Mouse (Mus musculus) heart, adult 11 months (tissue): ENCODE data around the gene Csmd2.

Experiments used
- DNase-seq: peaks from one replicate; pipeline ENCODE4 v3.0.0; 2022

Gene Csmd2

DNA sequence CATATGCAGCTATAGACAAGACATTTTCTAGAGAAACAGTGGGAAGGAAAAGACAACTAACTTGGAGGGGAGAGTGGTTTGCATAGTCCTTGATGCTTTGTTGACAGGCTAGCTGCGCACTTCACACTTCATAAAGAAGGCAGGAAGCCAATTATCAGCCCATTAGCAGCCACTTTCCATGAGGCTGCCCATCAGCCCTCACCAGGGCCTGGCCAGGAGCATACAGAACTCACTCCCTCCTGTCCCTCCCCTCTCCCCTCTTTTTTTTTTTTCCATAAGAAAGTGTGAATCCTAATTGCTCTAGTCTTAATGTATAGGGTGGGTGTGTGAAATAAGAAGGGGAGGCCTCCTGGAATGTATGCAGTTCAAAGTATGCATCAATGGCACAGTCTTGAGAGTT, 354.6 kb downstream of the Csmd2 start:
- DNase-seq = no peak

DNA sequence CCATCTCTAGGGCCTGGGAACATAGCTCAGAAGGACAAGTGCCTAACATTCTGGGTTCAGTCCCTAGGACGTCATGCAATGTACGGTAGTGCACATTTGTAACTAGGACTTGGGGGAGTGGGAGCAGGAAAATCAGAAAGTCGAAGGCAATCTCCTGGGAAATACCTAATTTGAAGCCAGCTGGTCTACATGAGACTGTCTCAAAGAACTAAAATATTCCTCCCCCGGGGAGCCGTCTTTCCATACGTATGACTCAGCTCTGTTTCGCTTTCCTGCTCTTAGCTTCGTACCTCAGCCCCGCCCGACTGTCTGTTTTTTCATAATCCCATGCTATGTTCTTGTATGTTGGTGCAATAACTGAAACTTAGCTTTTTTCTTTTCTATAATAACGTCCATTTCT, 371.1 kb downstream of the Csmd2 start:
- no peak for DNase-seq

DNA sequence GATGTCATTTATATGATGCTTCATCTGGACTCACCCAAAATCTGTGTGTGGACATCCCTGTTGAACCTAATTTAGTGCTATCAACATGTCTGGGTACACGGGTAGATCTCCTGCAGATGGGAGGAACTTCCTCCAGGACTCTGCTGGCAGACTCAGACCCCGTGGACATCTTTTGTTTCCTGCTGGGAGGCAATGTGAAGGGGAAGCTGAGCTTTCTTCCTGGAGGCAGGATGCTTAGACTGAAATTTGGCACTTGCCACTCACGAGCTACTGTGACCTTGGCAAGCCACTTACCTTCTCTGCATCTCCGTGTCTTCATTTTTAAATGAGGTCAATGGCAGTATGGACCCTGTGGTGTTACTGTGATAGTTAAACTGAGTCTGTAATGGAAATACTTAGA, 378.2 kb downstream of the Csmd2 start:
- DNase-seq = no peak

DNA sequence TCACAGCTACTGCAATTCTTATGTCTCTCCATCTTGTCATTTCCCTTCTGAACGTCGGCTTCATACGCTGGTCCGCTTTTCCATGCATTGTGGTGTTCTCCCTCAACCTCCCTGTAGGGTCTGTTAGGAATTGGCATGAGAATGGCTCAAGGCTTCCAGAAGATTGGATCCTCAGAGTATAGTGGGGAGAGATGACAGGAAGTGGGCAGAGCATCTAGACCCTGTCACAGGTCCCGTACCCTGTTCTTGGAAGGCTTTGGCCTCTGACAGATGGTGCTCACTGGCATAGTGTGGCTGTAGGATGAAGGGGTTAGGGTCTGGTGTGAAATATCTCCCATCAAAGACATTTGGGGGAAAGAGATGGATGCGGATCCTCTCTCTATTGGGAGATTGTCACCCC, 380.4 kb downstream of the Csmd2 start:
- DNase-seq = no peak

DNA sequence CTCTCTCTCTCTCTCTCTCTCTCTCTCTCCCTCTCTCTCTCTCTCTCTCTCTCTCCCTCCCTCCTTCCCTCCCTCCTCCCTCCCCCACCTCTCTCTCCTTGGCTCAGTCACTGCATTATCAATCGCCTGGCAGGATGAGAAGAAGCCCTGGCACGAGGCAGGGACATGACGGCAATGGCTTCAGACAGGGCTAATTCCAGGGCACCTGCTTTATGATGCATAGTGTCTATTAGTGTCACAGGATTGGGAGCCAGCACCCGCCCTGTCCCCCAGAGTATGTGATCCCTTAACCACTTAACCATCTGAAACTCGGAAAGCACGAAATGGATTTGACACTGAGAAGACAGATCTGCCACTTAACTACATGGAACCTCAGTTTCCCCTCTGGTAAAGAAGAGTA, 384.1 kb downstream of the Csmd2 start:
- DNase-seq = no peak

DNA sequence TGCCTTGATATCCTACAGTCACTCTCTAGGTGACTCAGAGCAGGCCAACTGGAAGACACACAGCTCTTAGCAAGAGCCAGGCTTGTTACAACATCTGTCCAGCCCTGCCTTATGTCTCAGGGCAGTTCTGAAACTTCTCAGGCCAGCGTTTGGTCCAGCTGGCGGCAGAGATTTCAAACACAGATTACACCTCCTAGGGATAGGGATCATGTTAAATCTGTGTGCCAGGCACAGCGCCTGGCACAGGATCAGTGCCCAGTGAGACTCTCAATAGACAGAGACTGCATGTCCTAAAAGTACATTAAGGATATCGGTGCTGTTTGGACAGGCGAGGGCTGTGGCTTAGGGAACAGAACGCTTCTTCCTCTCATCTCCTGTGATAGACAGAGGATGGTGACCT, 385.5 kb downstream of the Csmd2 start:
- no peak for DNase-seq

DNA sequence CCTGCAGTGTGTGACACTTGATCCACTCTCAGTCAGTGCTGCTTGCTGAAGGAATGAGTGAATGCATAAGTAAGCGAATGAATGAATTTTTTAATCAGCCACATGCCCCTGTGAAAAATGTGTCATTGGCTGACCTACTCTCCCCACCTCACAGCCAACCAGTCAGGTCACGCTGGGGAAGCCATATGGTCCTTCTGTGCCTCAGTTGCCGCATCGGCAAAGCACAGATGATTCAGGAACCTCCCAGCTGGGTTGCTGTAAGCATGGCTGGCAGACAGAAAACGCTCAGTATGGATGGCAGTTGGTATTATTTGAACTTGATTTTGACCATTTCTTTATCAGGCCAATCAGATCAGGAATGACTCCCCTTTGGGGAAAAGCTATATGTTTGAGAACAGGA, 386.4 kb downstream of the Csmd2 start:
- no peak for DNase-seq

DNA sequence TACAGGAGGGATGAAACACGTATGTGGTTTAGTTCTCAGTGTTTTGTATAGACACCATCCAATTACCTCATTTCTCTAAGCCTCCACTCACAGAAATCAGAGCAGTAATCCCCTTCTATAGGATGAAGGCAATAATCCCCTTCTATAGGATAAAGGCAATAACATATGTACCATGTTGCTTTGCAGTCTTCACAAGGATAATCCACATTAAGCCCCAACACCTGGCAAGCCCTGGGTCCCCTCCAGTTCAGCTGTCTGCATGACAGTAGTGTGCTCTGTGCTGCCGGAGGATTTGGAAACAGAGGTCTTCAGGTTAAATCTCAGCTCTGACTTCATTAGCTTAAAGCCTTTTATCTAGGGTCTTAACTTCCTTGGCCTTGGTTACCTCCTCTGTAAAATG, 391.3 kb downstream of the Csmd2 start:
- DNase-seq = no peak

DNA sequence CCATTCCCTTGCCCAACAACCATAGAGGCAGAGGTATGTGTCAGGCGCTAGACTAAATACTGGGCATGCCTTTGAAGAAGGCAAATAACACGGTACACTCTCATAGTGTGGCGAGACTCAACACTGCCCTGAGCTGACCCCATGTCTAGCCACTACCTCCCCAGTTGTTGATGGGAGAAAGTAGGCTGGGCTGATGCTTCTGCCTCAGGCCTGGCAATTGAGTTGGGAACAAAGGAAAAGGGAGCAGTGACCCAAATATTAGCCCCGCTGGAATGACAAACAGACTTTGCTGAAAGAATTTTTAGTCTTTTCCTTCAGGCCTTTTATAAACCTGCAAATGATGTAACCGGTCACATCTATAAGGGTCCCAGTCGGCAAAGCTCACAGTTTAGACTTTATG, 393.7 kb downstream of the Csmd2 start:
- DNase-seq = no peak

DNA sequence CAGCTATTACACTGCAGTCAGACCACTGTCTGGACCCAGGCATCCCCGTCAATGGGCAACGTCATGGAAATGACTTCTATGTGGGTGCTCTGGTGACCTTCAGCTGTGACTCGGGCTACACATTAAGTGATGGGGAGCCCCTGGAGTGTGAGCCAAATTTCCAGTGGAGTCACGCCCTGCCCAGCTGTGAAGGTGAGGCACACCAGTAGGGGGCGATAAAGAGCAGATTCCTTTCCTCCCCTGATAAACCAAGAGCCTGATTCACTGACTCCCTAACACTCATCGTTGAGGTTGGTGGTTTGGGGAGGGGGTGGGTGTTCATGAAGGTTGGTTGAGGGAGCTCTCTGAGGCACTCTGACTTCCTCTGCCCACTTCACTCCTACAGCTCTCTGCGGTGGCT, 396.1 kb downstream of the Csmd2 start:
- peak; percentile 83 for DNase-seq

DNA sequence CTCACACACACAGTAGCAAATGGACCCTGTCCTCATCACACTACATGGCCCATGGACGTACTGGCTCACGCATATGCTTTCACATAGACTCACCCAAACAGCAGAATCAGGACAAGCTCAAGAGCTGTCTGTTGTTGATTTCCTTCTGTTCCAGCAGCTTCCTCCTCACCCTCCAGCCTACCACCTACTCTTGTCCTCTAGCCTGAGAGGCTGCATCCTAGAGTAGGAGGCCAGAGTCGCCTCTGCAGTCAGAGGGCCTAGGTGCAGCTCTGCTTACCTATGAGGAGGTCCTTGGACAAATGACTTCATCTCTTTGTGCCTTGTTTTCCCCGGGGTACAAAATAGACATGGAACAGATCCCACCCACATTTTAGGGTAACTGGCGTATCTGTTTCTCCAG, 403.8 kb downstream of the Csmd2 start:
- no peak for DNase-seq

DNA sequence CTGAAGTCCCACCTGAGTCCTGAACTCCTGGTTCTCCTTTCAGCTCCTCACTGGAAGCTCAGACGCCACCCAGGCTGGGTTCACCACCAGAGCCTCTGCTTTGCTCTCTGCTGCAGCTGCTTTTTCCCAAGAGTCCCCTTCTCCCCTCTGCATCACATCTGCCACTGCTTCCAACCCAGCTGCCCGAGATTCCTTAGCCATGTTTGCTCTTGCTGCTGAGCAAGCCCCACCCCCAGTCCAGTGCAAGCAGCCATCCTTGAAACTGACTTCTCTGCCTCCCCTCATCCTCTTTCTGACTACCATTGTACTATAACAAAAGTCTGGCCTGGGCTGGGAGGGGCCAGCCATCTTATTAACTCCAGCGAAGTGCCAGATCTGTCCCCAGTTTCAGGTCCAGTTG, 404.6 kb downstream of the Csmd2 start:
- DNase-seq = no peak

DNA sequence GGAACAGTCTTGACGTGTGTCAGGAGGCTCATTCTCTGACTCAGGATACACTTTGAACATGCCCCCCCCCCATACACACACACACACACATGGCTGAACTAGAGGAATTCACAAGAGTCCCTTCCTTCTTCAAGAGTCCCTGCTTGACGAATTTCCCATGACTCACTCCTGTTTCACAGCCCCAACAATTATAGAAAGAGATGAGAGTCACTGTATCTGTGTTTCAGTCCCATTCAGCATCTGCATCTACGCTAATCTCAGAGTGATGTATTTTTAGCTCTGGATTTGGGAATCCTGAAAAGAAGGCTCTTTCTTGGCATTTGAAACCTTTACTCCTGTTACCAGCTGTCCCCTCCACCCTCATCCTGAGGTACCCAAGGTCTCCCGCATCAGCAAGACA, 406.2 kb downstream of the Csmd2 start:
- no peak for DNase-seq

DNA sequence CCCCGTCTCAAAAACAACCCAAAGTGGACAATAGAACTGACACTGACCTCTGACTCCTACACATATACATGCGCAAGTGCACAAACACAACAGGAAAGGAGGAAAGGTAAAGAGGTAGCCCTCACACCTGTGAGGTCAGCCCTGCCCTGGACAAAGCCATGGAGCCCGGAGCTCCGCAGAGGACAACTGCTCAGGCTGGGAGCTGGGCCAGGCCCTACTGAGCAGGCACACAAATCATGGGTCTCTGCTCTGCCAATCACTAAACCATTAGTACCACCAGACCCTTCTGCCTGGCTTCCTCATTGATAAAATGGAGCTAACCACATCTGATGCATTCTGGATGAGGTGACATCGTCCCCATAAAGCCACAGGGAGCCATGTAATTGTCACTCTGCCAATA, 409.0 kb downstream of the Csmd2 start:
- DNase-seq = no peak

DNA sequence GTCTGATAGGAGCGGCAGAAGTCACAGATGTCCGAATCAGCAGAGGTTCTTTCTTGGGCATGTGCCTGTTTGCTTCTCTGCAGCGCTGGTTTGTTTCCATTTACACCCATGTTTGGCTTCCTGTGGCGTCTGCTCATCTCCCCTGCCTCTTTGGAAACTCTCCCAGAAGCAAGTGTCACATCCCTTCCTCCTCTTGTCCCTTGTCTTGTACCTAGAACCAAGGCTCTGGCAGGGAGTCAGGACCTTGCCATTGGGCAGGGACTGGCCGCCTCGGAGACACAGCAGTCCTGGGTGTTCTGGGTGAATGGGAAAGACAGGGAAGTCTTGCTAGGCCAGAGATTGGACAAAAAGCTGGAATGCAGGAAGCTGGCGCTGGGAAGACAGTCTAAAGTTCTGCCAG, 410.1 kb downstream of the Csmd2 start:
- no peak for DNase-seq

DNA sequence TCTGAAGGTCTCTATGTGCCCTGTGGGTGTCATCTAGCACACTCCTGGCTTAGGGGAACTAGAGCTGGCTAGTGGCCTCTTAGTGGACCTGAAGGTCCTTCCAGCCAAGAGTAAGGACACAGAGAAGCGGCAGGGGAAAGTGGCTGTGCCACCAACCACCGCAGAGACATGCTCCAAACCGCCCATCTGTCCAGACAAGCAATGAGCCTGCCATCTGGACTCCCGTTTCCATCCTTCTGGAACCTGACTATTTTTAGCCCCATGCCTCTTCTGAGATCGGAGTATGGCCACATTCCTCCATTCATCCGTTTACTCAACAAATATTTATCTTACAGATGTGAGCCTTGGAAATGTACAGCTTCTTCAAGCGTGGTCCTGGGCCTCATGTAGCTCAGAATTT, 411.3 kb downstream of the Csmd2 start:
- DNase-seq = no peak

DNA sequence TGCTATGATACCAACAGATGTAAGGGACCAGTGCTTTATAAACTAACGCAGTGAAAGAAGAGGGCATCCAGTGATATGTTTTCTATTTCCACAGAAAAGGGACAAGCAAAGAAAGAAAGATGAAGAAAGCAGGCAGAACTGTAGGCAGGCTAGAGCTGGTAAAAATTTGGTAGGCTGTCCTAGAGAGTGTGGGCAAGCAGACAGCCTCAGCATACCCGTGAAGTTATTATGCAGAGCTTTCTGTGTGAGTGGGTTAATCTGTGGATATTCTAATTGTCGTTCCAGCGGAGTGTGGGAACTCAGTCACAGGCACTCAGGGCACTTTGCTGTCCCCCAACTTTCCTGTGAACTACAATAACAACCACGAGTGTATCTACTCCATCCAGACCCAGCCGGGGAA, 412.4 kb downstream of the Csmd2 start:
- no peak for DNase-seq

DNA sequence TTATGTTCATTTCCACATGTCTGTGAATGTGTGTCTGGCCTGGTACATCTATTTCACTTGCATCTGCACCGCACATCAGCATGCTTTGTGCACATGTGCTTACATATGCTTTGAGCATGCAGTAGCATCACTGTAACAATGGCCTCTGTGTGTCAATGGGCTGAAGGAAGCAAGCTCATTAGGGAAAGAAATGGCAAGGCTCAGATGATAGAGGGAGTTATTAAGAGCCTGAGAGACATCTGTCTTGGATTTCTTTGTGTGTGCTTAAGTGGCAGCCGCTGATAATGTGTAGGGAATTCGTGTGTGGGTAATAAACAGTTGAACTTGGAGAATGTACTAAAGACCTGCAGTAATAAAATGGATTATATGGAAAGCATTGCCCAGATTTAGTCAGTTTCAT, 413.9 kb downstream of the Csmd2 start:
- no peak for DNase-seq

DNA sequence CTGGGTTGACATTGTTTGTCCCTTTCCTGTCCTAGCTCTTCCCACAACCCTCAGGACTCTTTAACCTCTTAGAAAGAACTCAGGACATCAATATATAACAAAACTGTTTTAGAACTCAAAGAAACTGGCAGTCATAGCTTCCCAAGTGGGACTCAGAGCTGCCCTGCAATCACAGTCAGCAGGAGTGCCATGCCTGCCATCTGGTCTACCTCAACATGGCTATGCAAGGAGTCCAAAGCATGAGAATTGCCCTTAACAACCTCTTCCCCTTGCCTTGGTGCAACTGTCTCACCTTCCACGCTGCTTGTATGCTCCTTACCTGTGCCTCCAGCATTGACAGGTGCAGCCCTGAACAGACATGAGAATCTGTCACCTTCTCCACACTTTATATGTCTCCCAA, 415.0 kb downstream of the Csmd2 start:
- no peak for DNase-seq

DNA sequence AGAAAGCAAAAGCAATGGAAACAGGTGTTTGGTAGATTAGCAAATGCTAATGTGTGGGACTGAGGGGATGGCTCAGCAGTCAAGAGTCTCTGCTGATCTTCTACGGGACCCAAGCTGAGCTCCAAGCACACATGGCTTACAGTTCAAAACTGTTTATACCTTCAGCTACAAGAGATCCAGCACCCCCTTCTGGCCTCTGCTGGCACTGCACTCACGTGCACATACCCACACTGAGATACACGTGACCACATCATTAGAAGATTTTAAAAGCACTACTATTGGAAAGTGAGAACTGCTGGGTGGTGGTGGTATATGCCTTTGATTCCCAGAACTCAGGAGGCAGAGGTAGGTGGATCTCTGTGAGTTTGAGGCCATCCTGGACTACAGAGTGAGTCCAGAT, 417.9 kb downstream of the Csmd2 start:
- DNase-seq = no peak

DNA sequence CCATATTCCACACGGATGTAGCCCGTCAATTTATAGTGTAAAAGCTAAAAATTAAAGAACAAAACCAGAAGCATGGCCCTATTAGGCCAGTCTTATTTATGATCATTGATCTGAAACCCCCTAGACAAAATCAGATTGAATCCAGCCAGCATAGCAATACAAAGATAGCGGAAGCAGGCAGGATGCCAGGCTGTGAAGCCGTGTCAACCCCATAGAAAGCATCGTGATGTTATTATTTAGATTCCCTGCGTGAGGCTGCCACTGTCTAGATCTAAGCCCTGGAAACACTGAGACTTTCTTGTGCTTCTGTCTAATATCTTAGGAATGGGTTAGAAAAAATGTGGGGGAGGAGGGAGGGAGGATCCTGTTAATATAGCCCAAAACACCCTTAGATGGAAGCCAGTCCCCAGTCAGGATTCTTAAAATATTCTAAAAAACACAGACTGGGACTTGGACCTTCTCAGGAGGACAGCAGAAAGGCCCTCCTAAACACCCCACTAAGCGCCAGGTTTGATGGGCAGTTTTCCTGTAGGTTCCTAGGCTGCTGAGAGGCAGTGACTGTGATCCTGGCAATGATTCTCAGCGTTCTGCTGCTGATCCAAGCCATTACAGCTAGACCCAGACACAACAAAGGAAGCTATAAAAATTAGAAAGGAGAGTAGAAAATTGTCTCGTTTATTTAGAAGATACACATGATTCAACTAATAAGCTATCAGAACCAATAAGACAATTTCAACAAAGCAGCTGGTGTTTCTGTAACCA, 419.6 kb downstream of the Csmd2 start:
- no peak for DNase-seq

DNA sequence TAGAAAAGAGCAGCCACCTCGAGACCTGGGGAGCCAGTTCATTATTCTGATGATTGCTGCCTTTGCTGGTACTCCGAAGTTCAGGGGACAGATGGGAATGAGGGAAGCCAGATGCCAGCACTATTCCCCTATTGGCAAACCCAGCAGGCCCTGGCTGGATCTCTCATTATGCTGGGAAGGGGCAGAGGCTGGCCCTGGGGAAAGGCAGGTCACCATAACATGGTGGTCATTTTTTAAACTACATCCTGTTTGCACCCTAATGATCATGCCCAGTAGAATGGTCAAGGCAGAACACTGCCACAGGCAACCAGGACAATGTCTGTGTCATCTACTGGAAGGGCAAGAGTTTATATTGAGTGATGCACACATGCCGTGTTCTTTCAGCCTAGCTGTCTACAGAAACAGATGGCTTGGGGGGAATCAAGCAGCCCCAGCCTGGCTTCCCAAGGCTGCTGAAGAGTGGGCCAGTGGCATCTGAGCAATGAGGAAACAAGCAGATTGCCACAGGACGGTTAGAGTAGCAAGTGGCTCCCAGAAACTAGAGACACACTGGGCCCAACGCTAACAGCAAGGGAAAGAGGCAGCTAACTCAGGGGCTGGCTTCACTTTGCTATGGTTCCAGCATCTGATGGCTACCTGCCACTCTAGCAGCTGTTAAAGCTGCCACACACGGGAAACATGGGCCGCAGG, 424.4 kb downstream of the Csmd2 start:
- DNase-seq = no peak

DNA sequence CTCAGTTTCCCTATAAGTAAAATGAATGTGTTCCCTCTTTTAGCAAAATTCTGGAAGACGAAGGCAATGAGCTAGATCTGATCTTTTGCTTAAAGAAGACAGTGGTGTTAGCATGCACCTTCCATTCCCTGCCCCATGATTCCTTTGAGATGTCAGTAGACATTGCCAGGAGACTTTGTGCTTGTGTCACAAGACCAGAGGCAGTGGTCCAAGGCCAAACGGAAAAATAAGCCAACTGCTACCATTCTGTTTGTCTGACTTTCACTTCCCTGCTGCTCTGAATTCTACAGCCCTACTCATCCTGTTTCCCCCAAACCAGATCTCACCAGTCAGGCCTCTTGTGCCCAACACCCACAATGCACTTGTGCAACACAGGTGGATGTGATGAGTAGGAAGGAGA, 427.1 kb downstream of the Csmd2 start:
- DNase-seq = no peak

DNA sequence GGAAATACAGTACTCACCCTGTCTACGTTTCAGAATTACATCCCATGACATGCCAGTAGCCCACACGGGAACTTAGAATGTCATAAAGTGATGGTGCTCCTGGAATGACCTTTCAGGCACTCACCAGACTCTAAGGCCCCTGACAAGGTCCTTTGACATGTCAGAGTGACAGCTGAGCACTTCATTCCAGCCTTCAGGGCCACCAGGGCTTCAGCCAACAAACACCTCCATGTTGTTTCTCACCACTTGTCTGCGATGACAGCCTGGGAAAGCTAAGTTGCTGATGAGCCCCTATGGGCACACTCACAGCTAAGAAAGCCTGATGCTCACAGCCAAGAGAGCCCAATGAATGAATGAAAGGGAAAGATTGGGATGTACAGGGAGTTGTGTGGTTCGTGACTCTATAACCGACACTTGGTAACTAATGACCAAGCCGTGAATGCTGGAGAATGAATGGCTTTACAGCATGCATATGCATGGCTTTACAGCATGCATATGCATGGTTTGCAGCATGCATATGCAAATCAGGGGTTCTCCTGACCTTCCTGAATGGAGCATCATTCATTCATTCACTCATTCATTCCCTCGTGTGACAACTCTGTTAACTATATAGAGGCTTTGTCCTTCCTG, 432.4 kb downstream of the Csmd2 start:
- DNase-seq = no peak

DNA sequence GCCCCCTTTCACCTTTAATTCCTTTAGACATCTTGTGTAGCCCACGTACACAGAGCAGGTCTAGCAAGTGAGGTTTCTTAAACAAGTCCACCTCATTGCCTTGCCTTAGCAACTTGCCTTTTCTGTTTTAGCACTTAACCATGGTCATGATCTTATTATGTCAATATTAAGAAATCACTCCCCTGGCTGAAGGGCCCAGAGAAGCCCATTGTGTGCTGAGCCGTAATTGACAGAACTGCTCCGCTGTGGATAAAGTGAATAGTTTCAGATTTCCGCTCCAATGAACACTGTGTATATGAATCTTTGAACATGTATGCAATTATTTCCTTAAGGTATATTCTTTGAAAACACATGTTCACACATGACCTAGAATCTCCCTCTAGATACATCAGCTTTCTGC, 434.8 kb downstream of the Csmd2 start:
- DNase-seq = no peak
